8 mouse cellular contexts compared by ENCODE assay signal in genomic region chr5:138753946-138754302, GRCm38 (mm10). TPM values are rescaled to one million over a fixed set of nuclear protein-coding genes. Genes with fewer than 3 reads are reported as not detected.
DNase-seq lines count a peak whose midpoint lies in the region; ATAC-seq and TF ChIP-seq lines count a peak whose summit lies in the region.

No protein-coding gene starts in this region.

- H3K27ac ChIP-seq in liver, embryonic 11.5 days (ENCODE audit: low read depth, low read length), result no peak overlapping the region
- H3K27ac ChIP-seq in cortical plate, adult 2 months (ENCODE audit: insufficient read depth, low read length), result 0 out of 2 replicates have a peak overlapping the region, but pooled peaks have one; percentile 15
- H3K27ac ChIP-seq in heart, embryonic 13.5 days (replicated peaks), result peak overlapping the region; percentile 75
- 0 out of 2 replicates have a peak overlapping the region, but pooled peaks have one; percentile 88 for H3K27ac ChIP-seq in limb, embryonic 15.5 days

- no peak for TF ChIP-seq CTCF in cortical plate, adult 2 months (IDR thresholded peaks at IDR 0.05; ENCODE audit: extremely low read depth, insufficient read depth, low read length)

- no peak for ATAC-seq in liver, embryonic 11.5 days (replicated peaks; ENCODE audit: low FRiP score)
- ATAC-seq in heart, embryonic 13.5 days (ENCODE audit: extremely low read depth, insufficient number of reproducible peaks, low FRiP score, low TSS enrichment), result no peak
- ATAC-seq in limb, embryonic 15.5 days (ENCODE audit: insufficient number of reproducible peaks, low FRiP score, low TSS enrichment, low read depth), result no peak

- H3K36me3 ChIP-seq in liver, embryonic 11.5 days (ENCODE audit: control insufficient read depth, insufficient read depth, low read length), result no peaks in the 10 kb centered on the region
- H3K36me3 ChIP-seq in heart, embryonic 13.5 days, result peaks cover 6% of the 10 kb centered on the region; the same call in 1 of the 2 replicates
- H3K36me3 ChIP-seq in limb, embryonic 15.5 days, result 0 out of 2 replicates have a peak, but pooled peaks cover 3% of the 10 kb centered on the region

- peaks cover 3% of the 10 kb centered on the region; the same call in 1 of the 2 replicates for H3K4me1 ChIP-seq in liver, embryonic 11.5 days (replicated peaks; ENCODE audit: control insufficient read depth, insufficient read depth, low read length)
- H3K4me1 ChIP-seq in cortical plate, adult 2 months (ENCODE audit: control insufficient read depth, insufficient read depth, low read length), result 0 out of 2 replicates have a peak, but pooled peaks cover 1% of the 10 kb centered on the region
- peaks cover 31% of the 10 kb centered on the region for H3K4me1 ChIP-seq in heart, embryonic 13.5 days
- peaks cover 39% of the 10 kb centered on the region for H3K4me1 ChIP-seq in limb, embryonic 15.5 days

- no peak for TF ChIP-seq POLR2A in cortical plate, adult 2 months (IDR thresholded peaks at IDR 0.05; ENCODE audit: extremely low read depth, insufficient read depth, low read length)

- peak overlapping the region; percentile 74 for H3K4me2 ChIP-seq in liver, embryonic 11.5 days
- peak overlapping the region; percentile 94 for H3K4me2 ChIP-seq in heart, embryonic 13.5 days
- peak overlapping the region; percentile 96 for H3K4me2 ChIP-seq in limb, embryonic 15.5 days

- H3K27me3 ChIP-seq in liver, embryonic 11.5 days (replicated peaks; ENCODE audit: control insufficient read depth, insufficient read depth, low read length), result peaks cover 58% of the 10 kb centered on the region
- peaks cover 63% of the 10 kb centered on the region for H3K27me3 ChIP-seq in heart, embryonic 13.5 days (replicated peaks)
- peaks cover 56% of the 10 kb centered on the region for H3K27me3 ChIP-seq in limb, embryonic 15.5 days

- 16% methylated on average over 9 of the region's 9 CpGs for WGBS in liver, embryonic 11.5 days
- WGBS in heart, embryonic 13.5 days, result 9% methylated on average over 9 of the region's 9 CpGs
- 7% methylated on average over 9 of the region's 9 CpGs for WGBS in limb, embryonic 15.5 days

- H3K9ac ChIP-seq in liver, embryonic 11.5 days (ENCODE audit: low read depth, low read length), result no peak overlapping the region
- peak overlapping the region; percentile 85 for H3K9ac ChIP-seq in heart, embryonic 13.5 days
- no peak overlapping the region for H3K9ac ChIP-seq in limb, embryonic 15.5 days

- DNase-seq in liver, embryonic 11.5 days (ENCODE audit: low spot score), result no peak
- no peak for DNase-seq in liver
- peak; percentile 7 for DNase-seq in ovary, postnatal 14 days (ENCODE audit: low spot score)
- DNase-seq in spleen, postnatal 4 days (ENCODE audit: low spot score in 2 of 2), result no peak
- DNase-seq in left cerebral cortex, postnatal 25 days (ENCODE audit: low spot score in 2 of 2), result no peak

- no peaks in the 10 kb centered on the region for H3K9me3 ChIP-seq in liver, embryonic 11.5 days (ENCODE audit: control insufficient read depth, low read length)
- no peaks in the 10 kb centered on the region for H3K9me3 ChIP-seq in heart, embryonic 13.5 days
- H3K9me3 ChIP-seq in limb, embryonic 15.5 days, result no peaks in the 10 kb centered on the region

- intact Hi-C loops in left cerebral cortex, postnatal 25 days (cut with DNase I), result no loop called here

- H3K4me3 ChIP-seq in liver, embryonic 11.5 days (ENCODE audit: low read depth, low read length), result peak overlapping the region; percentile 59
- H3K4me3 ChIP-seq in cortical plate, adult 2 months (ENCODE audit: insufficient read depth, low read length), result peak overlapping the region; percentile 82
- H3K4me3 ChIP-seq in heart, embryonic 13.5 days, result peak overlapping the region; percentile 69
- peak overlapping the region; percentile 64 for H3K4me3 ChIP-seq in limb, embryonic 15.5 days

RNA-seq across cellular contexts. Expression of gene Fam20c, which starts 0.4 kb away (rescaled TPM):
- polyA plus RNA-seq in liver, embryonic 11.5 days (2014; fragmentation: Nextera tagmentation; extraction: Ambion mirVana), result 10.3 and 11.1 TPM in 2 replicates
- 26.0 and 28.5 TPM in 2 replicates for polyA plus RNA-seq in cortical plate, adult 2 months (2012; rRNA removed)
- 5.2 and 7.2 TPM in 2 replicates for polyA plus RNA-seq in heart, embryonic 13.5 days (2015; fragmentation: Nextera tagmentation; extraction: Ambion mirVana)
- 6.4 and 7.8 TPM in 2 replicates for polyA plus RNA-seq in limb, embryonic 15.5 days (2015; fragmentation: Nextera tagmentation; extraction: Ambion mirVana)
- 10 to 100 TPM; 39.0 to 40.2 TPM for total RNA-seq in left cerebral cortex, postnatal 25 days (2021)
